Mouse (Mus musculus) liver, adult (tissue): ENCODE results near the gene 1110032F04Rik.

ENCODE experiments used
- GATA4 ChIP-seq: IDR thresholded peaks from 2 replicates; pipeline ENCODE4 v1.6.1; 2014; ENCODE audit warnings: mild to moderate bottlenecking, low read length; ENCODE audit not compliant: insufficient replicate concordance

Gene 1110032F04Rik

DNA sequence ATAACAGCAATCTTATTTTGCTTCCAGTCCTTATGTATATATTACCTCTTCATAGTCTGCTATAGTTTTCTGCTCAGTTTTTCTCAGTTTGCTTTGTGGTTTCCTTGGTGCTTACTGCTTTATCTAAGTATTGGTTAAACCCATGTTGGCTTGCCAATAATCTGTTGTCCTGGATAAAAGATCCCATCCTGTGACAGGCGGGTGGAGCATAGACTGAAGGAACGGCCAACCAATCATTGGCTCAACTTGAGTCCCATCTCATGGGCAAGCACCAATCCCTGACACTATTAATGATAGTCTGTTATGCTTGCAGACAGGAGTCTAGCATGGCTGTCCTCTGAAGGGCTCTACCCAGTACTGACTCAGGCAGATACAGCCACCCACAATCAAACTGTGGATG lies 4.7 kb downstream of the 1110032F04Rik start:
- TF ChIP-seq GATA4, result no peak

DNA sequence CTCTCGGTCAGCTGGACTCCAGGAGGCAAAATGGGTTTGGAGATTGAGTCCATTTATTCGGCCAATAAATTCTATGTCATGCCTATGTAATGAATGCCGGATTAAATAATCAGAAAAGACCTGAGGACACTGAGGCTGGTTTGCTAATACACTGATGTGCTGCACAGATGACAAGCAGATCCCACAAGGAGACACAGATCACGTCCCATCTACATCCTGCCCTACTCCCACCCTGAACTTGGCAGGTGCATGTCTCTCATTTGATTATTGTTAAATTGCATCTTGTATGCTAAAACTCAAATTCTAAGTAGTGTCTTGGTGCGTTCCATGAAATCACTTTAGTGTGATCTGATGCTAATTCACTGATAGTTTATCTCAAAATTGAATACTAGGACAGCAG lies 17.5 kb downstream of the 1110032F04Rik start:
- no peak for TF ChIP-seq GATA4

DNA sequence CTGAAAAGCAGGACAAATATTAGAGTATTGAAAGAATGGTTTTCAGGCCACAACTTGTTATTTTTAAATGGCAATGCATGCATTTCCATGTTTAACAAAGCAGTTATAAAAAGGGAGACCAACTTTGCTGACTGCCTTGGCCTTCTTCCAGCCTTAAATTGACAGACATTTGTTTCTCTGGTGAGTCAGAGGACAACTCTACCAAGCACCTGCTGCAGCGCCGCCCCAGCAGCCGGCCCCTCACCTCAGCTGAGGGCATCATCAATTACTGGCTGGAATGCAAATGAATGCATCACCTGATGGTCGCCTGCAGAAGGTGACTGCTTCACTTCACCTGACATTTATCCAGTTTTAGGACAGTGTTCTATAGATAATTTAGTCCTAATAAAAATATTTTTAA lies 26.0 kb downstream of the 1110032F04Rik start:
- TF ChIP-seq GATA4, result no peak

DNA sequence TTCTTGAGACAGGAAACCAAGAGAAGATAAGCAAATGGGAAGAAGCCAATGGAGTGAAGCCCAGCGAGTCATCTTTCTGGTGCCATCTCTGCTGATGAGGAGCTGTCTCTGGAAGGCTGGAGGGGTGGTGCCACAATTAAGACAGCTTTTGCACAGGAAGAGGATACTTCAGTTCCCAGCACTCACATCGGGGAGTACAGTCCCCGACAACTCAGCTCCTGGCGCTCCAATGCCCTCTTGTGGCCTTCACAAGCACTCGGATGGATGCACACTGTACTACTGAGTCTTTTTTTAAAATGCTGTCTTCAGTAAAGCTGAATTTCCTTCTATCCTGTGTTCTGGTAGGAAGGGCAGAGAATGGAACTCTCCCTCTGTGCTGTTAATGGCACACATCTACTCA lies 27.8 kb downstream of the 1110032F04Rik start:
- no peak for TF ChIP-seq GATA4

DNA sequence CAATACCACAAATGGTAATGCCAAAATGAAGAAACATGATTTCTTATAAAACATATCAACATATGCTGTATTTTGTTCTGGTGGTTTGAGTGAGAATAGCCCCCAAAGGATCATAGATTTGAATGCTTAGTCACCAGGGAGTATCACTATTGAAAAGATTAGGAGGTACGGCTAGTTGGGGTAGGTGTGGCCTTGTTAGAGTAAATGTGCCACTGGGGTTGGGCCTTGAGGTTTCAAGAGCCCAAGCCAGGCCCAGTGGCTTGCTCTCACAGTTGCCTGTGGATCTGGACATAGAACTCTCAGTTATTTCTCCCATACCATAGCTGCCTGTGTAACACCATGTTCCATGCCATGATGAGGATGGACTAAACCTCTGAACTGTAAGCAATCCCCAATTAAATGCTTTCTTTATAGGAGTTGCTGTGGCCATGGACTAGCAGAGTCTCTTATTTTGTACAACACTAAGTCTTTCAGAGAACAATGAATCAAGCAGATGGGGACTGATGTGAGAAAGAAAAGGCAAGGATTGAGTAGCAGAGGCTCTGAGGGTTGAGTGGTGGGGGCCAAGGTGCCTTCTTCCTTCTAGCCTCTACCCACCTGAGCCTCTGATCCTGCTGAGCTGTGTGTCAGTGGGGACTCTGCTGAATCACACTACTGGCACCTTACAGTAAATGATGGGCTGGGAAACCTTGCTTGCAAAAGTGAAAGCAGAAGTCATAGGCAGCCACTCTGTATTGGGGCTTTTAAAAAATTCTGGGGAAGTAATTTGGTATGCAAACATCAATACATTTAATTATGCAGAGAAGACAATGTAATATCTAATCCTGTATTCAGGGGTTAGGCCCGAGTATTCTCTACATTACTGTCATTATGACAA lies 35.8 kb downstream of the 1110032F04Rik start:
- TF ChIP-seq GATA4, result no peak

DNA sequence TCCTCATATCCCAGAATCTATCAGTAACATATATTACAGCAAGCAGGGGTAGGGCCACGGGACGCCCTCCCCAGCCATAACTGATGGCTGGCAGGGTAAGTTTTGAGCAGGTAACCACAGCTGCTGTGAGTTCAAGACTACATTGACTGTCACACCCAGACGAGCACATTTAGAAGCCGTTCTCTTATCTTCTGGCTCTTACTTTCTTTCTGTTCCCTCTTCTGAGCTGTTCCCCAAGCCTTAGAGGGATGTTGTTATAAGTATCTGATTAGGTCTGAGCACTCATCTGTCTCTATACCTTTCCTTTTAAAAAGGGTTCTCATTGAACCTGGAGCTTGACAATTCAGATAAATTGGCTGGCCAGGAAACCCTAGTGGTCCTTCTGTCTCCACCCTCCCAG lies 38.1 kb downstream of the 1110032F04Rik start:
- TF ChIP-seq GATA4, result no peak
